Mouse (Mus musculus): ENCODE measurements at regions not wholly inside any gene's neighbourhood (a gene's known extent, or its start where the extent isn't known, plus 50 kb on each side); places are given as distances from the start of the nearest gene placed in this dataset.

- no peaks in the 10 kb centered on the region for H3K36me3 ChIP-seq
- H3K9me3 ChIP-seq, result no peaks in the 10 kb centered on the region
- no peaks in the 10 kb centered on the region for H3K4me1 ChIP-seq (replicated peaks)
- H3K4me3 ChIP-seq, result no peak overlapping the region
- H3K4me2 ChIP-seq, result no peak overlapping the region
- WGBS, result 61% methylated on average over 6 of the region's 6 CpGs
- no peak overlapping the region for H3K27ac ChIP-seq
- H3K27me3 ChIP-seq, result no peaks in the 10 kb centered on the region
- no peak for ATAC-seq (ENCODE audit: low FRiP score)
- no peak overlapping the region for H3K9ac ChIP-seq
Measured at GRCm38 (mm10) chr1:73444216-73444890, 428.6 kb upstream of the Tnp1 start.

- Histone ChIP-seq H3K9me3 (no peaks in the 10 kb centered on the region), H3K4me1 (replicated peaks) (peaks cover 9% of the 10 kb centered on the region; the same call in 1 of the 2 replicates), H3K9ac (no peak overlapping the region), H3K27me3 (no peaks in the 10 kb centered on the region), H3K4me3 (no peak overlapping the region), H3K4me2 (no peak overlapping the region), H3K36me3 (no peaks in the 10 kb centered on the region), H3K27ac (no peak overlapping the region)
- no peak for ATAC-seq (ENCODE audit: low FRiP score)
- WGBS, result 68% methylated on average over 8 of the region's 8 CpGs
Measured at GRCm38 (mm10) chr1:73438385-73438784, 422.7 kb upstream of the Tnp1 start.

- no peak overlapping the region for H3K27ac ChIP-seq
Measured at GRCm38 (mm10) chr1:73428101-73428500, 412.4 kb upstream of the Tnp1 start.

GRCm38 (mm10) chr1:73425049-73425448, 409.3 kb upstream of the Tnp1 start:
- Histone ChIP-seq H3K9ac (no peak overlapping the region), H3K27ac (no peak overlapping the region), H3K4me3 (no peak overlapping the region), H3K9me3 (no peaks in the 10 kb centered on the region), H3K27me3 (no peaks in the 10 kb centered on the region), H3K4me2 (no peak overlapping the region), H3K36me3 (no peaks in the 10 kb centered on the region), H3K4me1 (replicated peaks) (no peaks in the 10 kb centered on the region)
- no peak for ATAC-seq (ENCODE audit: low FRiP score)
- 76% methylated on average over 7 of the region's 7 CpGs for WGBS

More at GRCm38 (mm10) chr1:73428101-73428500, 412.4 kb upstream of the Tnp1 start:
- Histone ChIP-seq H3K27me3 (no peaks in the 10 kb centered on the region), H3K4me2 (no peak overlapping the region), H3K4me1 (replicated peaks) (no peaks in the 10 kb centered on the region), H3K4me3 (no peak overlapping the region), H3K9me3 (no peaks in the 10 kb centered on the region), H3K9ac (no peak overlapping the region), H3K36me3 (no peaks in the 10 kb centered on the region)
- 92% methylated on average over 4 of the region's 4 CpGs for WGBS
- ATAC-seq (ENCODE audit: low FRiP score), result no peak

- H3K9ac ChIP-seq, result no peak overlapping the region
- no peaks in the 10 kb centered on the region for H3K36me3 ChIP-seq
- no peaks in the 10 kb centered on the region for H3K4me1 ChIP-seq (replicated peaks)
- 78% methylated on average over 2 of the region's 2 CpGs for WGBS
- no peak overlapping the region for H3K4me2 ChIP-seq
- H3K4me3 ChIP-seq, result no peak overlapping the region
- no peak overlapping the region for H3K27ac ChIP-seq
- H3K9me3 ChIP-seq, result no peaks in the 10 kb centered on the region
- no peaks in the 10 kb centered on the region for H3K27me3 ChIP-seq
- no peak for ATAC-seq (ENCODE audit: low FRiP score)
Measured at GRCm38 (mm10) chr1:73418196-73418595, 402.5 kb upstream of the Tnp1 start.

GRCm38 (mm10) chr1:73411452-73411851, 395.7 kb upstream of the Tnp1 start:
- Histone ChIP-seq H3K9ac (no peak overlapping the region), H3K9me3 (peaks cover 5% of the 10 kb centered on the region; the same call in 1 of the 2 replicates), H3K36me3 (no peaks in the 10 kb centered on the region), H3K4me2 (no peak overlapping the region), H3K4me3 (no peak overlapping the region), H3K27ac (no peak overlapping the region), H3K4me1 (replicated peaks) (no peaks in the 10 kb centered on the region), H3K27me3 (no peaks in the 10 kb centered on the region)
- WGBS, result 87% methylated on average over 2 of the region's 2 CpGs
- ATAC-seq (ENCODE audit: low FRiP score), result no peak

- no peaks in the 10 kb centered on the region for H3K9me3 ChIP-seq
- no peaks in the 10 kb centered on the region for H3K27me3 ChIP-seq
- H3K27ac ChIP-seq, result no peak overlapping the region
- no peak overlapping the region for H3K9ac ChIP-seq
- no peak overlapping the region for H3K4me3 ChIP-seq
- 79% methylated on average over 3 of the region's 3 CpGs for WGBS
- H3K4me2 ChIP-seq, result no peak overlapping the region
- H3K36me3 ChIP-seq, result no peaks in the 10 kb centered on the region
- no peak for ATAC-seq (ENCODE audit: low FRiP score)
- no peaks in the 10 kb centered on the region for H3K4me1 ChIP-seq (replicated peaks)
Measured at GRCm38 (mm10) chr1:73399178-73399577, 383.5 kb upstream of the Tnp1 start.

- Histone ChIP-seq H3K4me3 (no peak overlapping the region), H3K4me2 (no peak overlapping the region), H3K4me1 (replicated peaks) (no peaks in the 10 kb centered on the region), H3K27ac (no peak overlapping the region), H3K36me3 (no peaks in the 10 kb centered on the region), H3K27me3 (no peaks in the 10 kb centered on the region), H3K9me3 (no peaks in the 10 kb centered on the region), H3K9ac (no peak overlapping the region)
- no peak for ATAC-seq (ENCODE audit: low FRiP score)
- WGBS, result 69% methylated on average over 1 of the region's 1 CpGs
Measured at GRCm38 (mm10) chr1:73395034-73395433, 379.3 kb upstream of the Tnp1 start.

- Histone ChIP-seq H3K4me2 (no peak overlapping the region), H3K36me3 (no peaks in the 10 kb centered on the region), H3K4me1 (replicated peaks) (no peaks in the 10 kb centered on the region), H3K4me3 (no peak overlapping the region), H3K27me3 (no peaks in the 10 kb centered on the region), H3K27ac (no peak overlapping the region), H3K9me3 (no peaks in the 10 kb centered on the region), H3K9ac (no peak overlapping the region)
- WGBS, result 71% methylated on average over 1 of the region's 1 CpGs
- ATAC-seq (ENCODE audit: low FRiP score), result no peak
Measured at GRCm38 (mm10) chr1:73394466-73394865, 378.8 kb upstream of the Tnp1 start.

- no peaks in the 10 kb centered on the region for H3K27me3 ChIP-seq
- no peak overlapping the region for H3K27ac ChIP-seq
- H3K36me3 ChIP-seq, result no peaks in the 10 kb centered on the region
- H3K4me3 ChIP-seq, result no peak overlapping the region
- no peak overlapping the region for H3K4me2 ChIP-seq
- 65% methylated on average over 10 of the region's 10 CpGs for WGBS
- H3K4me1 ChIP-seq (replicated peaks), result no peaks in the 10 kb centered on the region
- ATAC-seq (ENCODE audit: low FRiP score), result no peak
- no peak overlapping the region for H3K9ac ChIP-seq
- no peaks in the 10 kb centered on the region for H3K9me3 ChIP-seq
Measured at GRCm38 (mm10) chr1:73392077-73392476, 376.4 kb upstream of the Tnp1 start.

GRCm38 (mm10) chr1:73389976-73390375, 374.3 kb upstream of the Tnp1 start:
- Histone ChIP-seq H3K36me3 (no peaks in the 10 kb centered on the region), H3K9me3 (no peaks in the 10 kb centered on the region), H3K4me1 (replicated peaks) (no peaks in the 10 kb centered on the region), H3K4me2 (no peak overlapping the region), H3K9ac (no peak overlapping the region), H3K27ac (no peak overlapping the region), H3K27me3 (no peaks in the 10 kb centered on the region), H3K4me3 (no peak overlapping the region)
- ATAC-seq (ENCODE audit: low FRiP score), result no peak
- 75% methylated on average over 3 of the region's 3 CpGs for WGBS

- H3K4me3 ChIP-seq, result no peak overlapping the region
- no peaks in the 10 kb centered on the region for H3K36me3 ChIP-seq
- 91% methylated on average over 3 of the region's 3 CpGs for WGBS
- no peak for ATAC-seq (ENCODE audit: low FRiP score)
- H3K27me3 ChIP-seq, result no peaks in the 10 kb centered on the region
- no peaks in the 10 kb centered on the region for H3K9me3 ChIP-seq
- no peak overlapping the region for H3K4me2 ChIP-seq
- H3K27ac ChIP-seq, result no peak overlapping the region
- H3K4me1 ChIP-seq (replicated peaks), result no peaks in the 10 kb centered on the region
- H3K9ac ChIP-seq, result no peak overlapping the region
Measured at GRCm38 (mm10) chr1:73389174-73389573, 373.5 kb upstream of the Tnp1 start.

- Histone ChIP-seq H3K4me1 (replicated peaks) (no peaks in the 10 kb centered on the region), H3K9me3 (no peaks in the 10 kb centered on the region), H3K27me3 (no peaks in the 10 kb centered on the region), H3K4me2 (no peak overlapping the region), H3K9ac (no peak overlapping the region), H3K27ac (no peak overlapping the region), H3K4me3 (no peak overlapping the region), H3K36me3 (no peaks in the 10 kb centered on the region)
- WGBS, result 86% methylated on average over 9 of the region's 9 CpGs
- no peak for ATAC-seq (ENCODE audit: low FRiP score)
Measured at GRCm38 (mm10) chr1:73381578-73381977, 365.9 kb upstream of the Tnp1 start.

Measured in hindbrain, embryonic 13.5 days (tissue).